8 mouse cellular contexts compared by ENCODE assay signal in the genomic region with DNA sequence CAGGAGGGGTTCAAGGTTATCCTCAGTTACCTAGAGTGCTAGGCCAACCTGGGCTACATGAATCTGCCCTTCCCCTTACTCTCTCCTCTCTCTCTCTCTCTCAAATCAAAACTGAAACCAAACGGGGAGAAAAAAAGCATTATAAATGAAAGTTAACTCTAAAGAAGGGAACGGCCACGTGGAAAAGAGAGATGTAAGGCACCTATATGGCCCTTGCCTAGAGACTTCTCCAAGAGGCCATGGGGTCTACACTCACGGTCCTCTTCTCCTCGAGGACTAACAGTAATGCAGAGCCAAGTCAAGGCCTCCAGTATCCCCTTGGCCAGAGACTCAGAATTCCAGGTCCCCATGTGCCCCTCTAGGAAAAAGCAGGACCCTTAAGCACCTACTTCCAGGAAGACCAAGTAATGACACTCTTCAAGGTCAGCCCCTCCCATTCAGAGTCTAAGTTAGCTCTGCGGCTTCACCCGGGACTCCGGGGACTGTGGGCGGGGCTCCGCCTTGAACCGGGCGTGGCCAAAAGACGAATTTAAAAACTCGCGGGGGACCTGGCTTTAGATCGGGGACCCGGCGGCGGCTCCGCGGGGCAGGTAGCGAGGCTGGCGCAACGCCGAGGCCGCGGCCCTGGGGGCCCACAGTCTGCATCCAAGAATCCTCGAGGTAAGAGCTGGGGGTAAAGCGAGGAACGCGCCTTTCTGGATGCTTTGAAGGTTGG. TPM values are rescaled to one million over a fixed set of nuclear protein-coding genes. Genes with fewer than 3 reads are reported as not detected.
DNase-seq lines count a peak whose midpoint lies in the region; ATAC-seq and TF ChIP-seq lines count a peak whose summit lies in the region.

Gene Nfkbid, plus strand, starts transcription at position 558 of the 715 bp plus-strand sequence.

- TF ChIP-seq CTCF in cerebellum, adult 2 months (IDR thresholded peaks at IDR 0.05; ENCODE audit: borderline replicate concordance, insufficient read depth, low read depth, low read length), result no peak
- no peak for TF ChIP-seq CTCF in forebrain, postnatal 0 days (IDR thresholded peaks at IDR 0.05; ENCODE audit: low read depth)

- no peaks in the 10 kb centered on the region for H3K27me3 ChIP-seq in cerebellum, adult 2 months (ENCODE audit: control insufficient read depth, insufficient read depth, low read length)
- H3K27me3 ChIP-seq in forebrain, postnatal 0 days (ENCODE audit: insufficient read depth, low read length), result no peaks in the 10 kb centered on the region
- no peaks in the 10 kb centered on the region for H3K27me3 ChIP-seq in hindbrain, embryonic 16.5 days (replicated peaks; ENCODE audit: control insufficient read depth, insufficient read depth, low read length)
- H3K27me3 ChIP-seq in midbrain, embryonic 15.5 days (replicated peaks), result no peaks in the 10 kb centered on the region
- no peaks in the 10 kb centered on the region for H3K27me3 ChIP-seq in stomach, embryonic 14.5 days (ENCODE audit: control insufficient read depth, insufficient read depth, low read length)

- 0 out of 2 replicates have a peak, but pooled peaks have one; percentile 9 for TF ChIP-seq POLR2A in cerebellum, adult 2 months (IDR thresholded peaks at IDR 0.05; ENCODE audit: borderline replicate concordance, insufficient read depth, low read length)

- no peaks in the 10 kb centered on the region for H3K9me3 ChIP-seq in forebrain, postnatal 0 days (ENCODE audit: low read length)
- H3K9me3 ChIP-seq in hindbrain, embryonic 16.5 days (ENCODE audit: control insufficient read depth, low read length), result no peaks in the 10 kb centered on the region
- no peaks in the 10 kb centered on the region for H3K9me3 ChIP-seq in midbrain, embryonic 15.5 days
- H3K9me3 ChIP-seq in stomach, embryonic 14.5 days (ENCODE audit: control insufficient read depth, low read depth, low read length), result no peaks in the 10 kb centered on the region

- H3K9ac ChIP-seq in forebrain, postnatal 0 days, result peak within 1 kb of the TSS; percentile 53
- peak within 1 kb of the TSS; percentile 77 for H3K9ac ChIP-seq in hindbrain, embryonic 16.5 days (ENCODE audit: low read depth, low read length)
- H3K9ac ChIP-seq in midbrain, embryonic 15.5 days, result peak within 1 kb of the TSS; percentile 58
- H3K9ac ChIP-seq in stomach, embryonic 14.5 days (replicated peaks; ENCODE audit: low read depth, low read length), result peak within 1 kb of the TSS; percentile 38

- peak within 1 kb of the TSS; percentile 98 for H3K4me2 ChIP-seq in forebrain, postnatal 0 days (ENCODE audit: low read depth)
- H3K4me2 ChIP-seq in hindbrain, embryonic 16.5 days (ENCODE audit: low read length), result peak within 1 kb of the TSS; percentile 99
- H3K4me2 ChIP-seq in midbrain, embryonic 15.5 days, result peak within 1 kb of the TSS; percentile 95
- peak within 1 kb of the TSS; percentile 96 for H3K4me2 ChIP-seq in stomach, embryonic 14.5 days (replicated peaks; ENCODE audit: low read depth, low read length)

- peaks cover 12% of the 10 kb centered on the region for H3K36me3 ChIP-seq in forebrain, postnatal 0 days (ENCODE audit: insufficient read depth)
- H3K36me3 ChIP-seq in hindbrain, embryonic 16.5 days (ENCODE audit: control insufficient read depth, insufficient read depth, low read length), result peaks cover 6% of the 10 kb centered on the region; the same call in 1 of the 2 replicates
- H3K36me3 ChIP-seq in midbrain, embryonic 15.5 days (replicated peaks), result peaks cover 5% of the 10 kb centered on the region; the same call in 1 of the 2 replicates
- no peaks in the 10 kb centered on the region for H3K36me3 ChIP-seq in stomach, embryonic 14.5 days (ENCODE audit: control insufficient read depth, insufficient read depth, low read length)

- ATAC-seq in forebrain, postnatal 0 days, result no peak
- ATAC-seq in hindbrain, embryonic 16.5 days, result 0 out of 2 replicates have a peak, but pooled peaks have one; percentile 13
- ATAC-seq in midbrain, embryonic 15.5 days (replicated peaks), result peak; percentile 19
- peak; percentile 33; the same call in 1 of the 2 replicates for ATAC-seq in stomach, embryonic 14.5 days (ENCODE audit: insufficient number of reproducible peaks, insufficient read depth, low FRiP score, low read depth)

- peaks cover 7% of the 10 kb centered on the region; the same call in 1 of the 2 replicates for H3K4me1 ChIP-seq in cerebellum, adult 2 months (ENCODE audit: control insufficient read depth, insufficient read depth, low read length)
- H3K4me1 ChIP-seq in forebrain, postnatal 0 days (ENCODE audit: insufficient read depth), result no peaks in the 10 kb centered on the region; the same call in 1 of the 2 replicates
- H3K4me1 ChIP-seq in hindbrain, embryonic 16.5 days (ENCODE audit: control insufficient read depth, insufficient read depth, low read depth, low read length), result peaks cover 11% of the 10 kb centered on the region
- peaks cover 18% of the 10 kb centered on the region for H3K4me1 ChIP-seq in midbrain, embryonic 15.5 days
- H3K4me1 ChIP-seq in stomach, embryonic 14.5 days (ENCODE audit: control insufficient read depth, insufficient read depth, low read length), result peaks cover 5% of the 10 kb centered on the region; the same call in 1 of the 2 replicates

- DNase-seq in ovary, adult 18-20 months (ENCODE audit: low spot score), result peak; percentile 40
- DNase-seq in ovary, postnatal 10 days (ENCODE audit: low spot score), result no peak
- DNase-seq in cerebellum, adult 2 months, result peak; percentile 67 to 71
- DNase-seq in forebrain, postnatal 0 days, result peak; percentile 20
- peak; percentile 79 for DNase-seq in liver

- WGBS in cerebellum, adult 2 months, result 9% methylated on average over 31 of the region's 31 CpGs
- 10% methylated on average over 31 of the region's 31 CpGs for WGBS in forebrain, postnatal 0 days
- WGBS in hindbrain, embryonic 16.5 days, result 10% methylated on average over 31 of the region's 31 CpGs
- 11% methylated on average over 31 of the region's 31 CpGs for WGBS in midbrain, embryonic 15.5 days
- WGBS in stomach, embryonic 14.5 days, result 10% methylated on average over 31 of the region's 31 CpGs

- peak within 1 kb of the TSS; percentile 81 for H3K27ac ChIP-seq in cerebellum, adult 2 months (ENCODE audit: insufficient read depth, low read length)
- H3K27ac ChIP-seq in forebrain, postnatal 0 days (ENCODE audit: low read depth, low read length), result peak within 1 kb of the TSS; percentile 64
- H3K27ac ChIP-seq in hindbrain, embryonic 16.5 days (ENCODE audit: low read depth, low read length), result peak within 1 kb of the TSS; percentile 62
- H3K27ac ChIP-seq in midbrain, embryonic 15.5 days, result peak within 1 kb of the TSS; percentile 54
- H3K27ac ChIP-seq in stomach, embryonic 14.5 days (ENCODE audit: low read length), result peak within 1 kb of the TSS; percentile 58; the same call in 1 of the 2 replicates

- peak within 1 kb of the TSS; percentile 95 for H3K4me3 ChIP-seq in cerebellum, adult 2 months (replicated peaks; ENCODE audit: insufficient read depth, low read depth, low read length)
- H3K4me3 ChIP-seq in forebrain, postnatal 0 days (ENCODE audit: low read depth, low read length), result peak within 1 kb of the TSS; percentile 53
- H3K4me3 ChIP-seq in hindbrain, embryonic 16.5 days (ENCODE audit: low read length), result peak within 1 kb of the TSS; percentile 67
- H3K4me3 ChIP-seq in midbrain, embryonic 15.5 days, result peak within 1 kb of the TSS; percentile 61
- peak within 1 kb of the TSS; percentile 51 for H3K4me3 ChIP-seq in stomach, embryonic 14.5 days (ENCODE audit: low read depth, low read length)

RNA-seq across cellular contexts. Expression of gene Nfkbid, which starts in this region (rescaled TPM):
- polyA plus RNA-seq in cerebellum, adult 2 months (2012; rRNA removed), result 5.1 and 5.4 TPM in 2 replicates
- total RNA-seq in forebrain, postnatal 0 days (2014; rRNA removed), result 1.6 and 3.4 TPM in 2 replicates
- polyA plus RNA-seq in forebrain, postnatal 0 days (2015; fragmentation: Nextera tagmentation; extraction: Ambion mirVana), result 1.1 and 1.7 TPM in 2 replicates
- polyA plus RNA-seq in hindbrain, embryonic 16.5 days (2015; fragmentation: Nextera tagmentation; extraction: Ambion mirVana), result 2.5 and 2.9 TPM in 2 replicates
- 2.4 and 2.8 TPM in 2 replicates for polyA plus RNA-seq in midbrain, embryonic 15.5 days (2015; fragmentation: Nextera tagmentation; extraction: Ambion mirVana)
- polyA plus RNA-seq in stomach, embryonic 14.5 days (2014; fragmentation: Nextera tagmentation; extraction: Ambion mirVana), result 2.0 and 2.7 TPM in 2 replicates
